Mouse (Mus musculus) erythroblast, embryonic 14.5 days (primary cell): ENCODE measurements at regions not wholly inside any gene's neighbourhood (a gene's known extent, or its start where the extent isn't known, plus 50 kb on each side); places are given as distances from the start of the nearest gene placed in this dataset.
"Not testable (repeated sequence)": the region's sequence is repeated elsewhere in the genome, so short reads cannot be mapped to it uniquely, and the experiment has no call there.

Experiments used
- H3K27me3 ChIP-seq: 2 replicates; pipeline ENCODE4 v1.6.1; 2012; ENCODE audit warnings: inconsistent platforms; ENCODE audit not compliant: control insufficient read depth
- H3K36me3 ChIP-seq: 2 replicates; pipeline ENCODE4 v1.6.1; 2012; ENCODE audit warnings: mild to moderate bottlenecking, inconsistent platforms; ENCODE audit not compliant: control insufficient read depth
- H3K4me1 ChIP-seq: 2 replicates; pipeline ENCODE4 v1.6.1; 2012; ENCODE audit warnings: inconsistent platforms; ENCODE audit not compliant: control insufficient read depth
- H3K4me3 ChIP-seq: replicated peaks from 2 replicates; pipeline ENCODE3; 2012; ENCODE audit warnings: moderate library complexity, mild to moderate bottlenecking, inconsistent platforms
- H3K9me3 ChIP-seq: 2 replicates; pipeline ENCODE4 v1.6.1; 2012; ENCODE audit warnings: low read length, inconsistent platforms, mixed read lengths; ENCODE audit not compliant: control insufficient read depth
- GATA1 ChIP-seq: IDR thresholded peaks from 2 replicates; pipeline ENCODE4 v1.6.1; 2012; ENCODE audit warnings: low read length, inconsistent platforms, mixed read lengths
- TAL1 ChIP-seq: IDR thresholded peaks from 3 replicates; pipeline ENCODE4 v1.6.1; 2012; ENCODE audit warnings: low read length, inconsistent platforms, mixed read lengths

- H3K9me3 ChIP-seq = no peaks in the 10 kb centered on the region
- no peaks in the 10 kb centered on the region for H3K36me3 ChIP-seq
- TF ChIP-seq GATA1 = no peak
- TF ChIP-seq TAL1 = no peak
- no peaks in the 10 kb centered on the region for H3K27me3 ChIP-seq
- H3K4me1 ChIP-seq = no peaks in the 10 kb centered on the region
- no peak overlapping the region for H3K4me3 ChIP-seq
Observed at GRCm38 (mm10) chr10:10205805-10206520, 266.2 kb downstream of the Adgb start.

- Histone ChIP-seq H3K4me3 (no peak overlapping the region), H3K9me3 (no peaks in the 10 kb centered on the region), H3K27me3 (no peaks in the 10 kb centered on the region), H3K4me1 (no peaks in the 10 kb centered on the region), H3K36me3 (no peaks in the 10 kb centered on the region)
- no peak for TF ChIP-seq TAL1
- TF ChIP-seq GATA1 = no peak
Observed at GRCm38 (mm10) chr10:10203982-10204381, 268.1 kb downstream of the Adgb start.

- Histone ChIP-seq H3K9me3 (no peaks in the 10 kb centered on the region), H3K4me3 (no peak overlapping the region), H3K36me3 (no peaks in the 10 kb centered on the region), H3K4me1 (peaks cover 3% of the 10 kb centered on the region), H3K27me3 (no peaks in the 10 kb centered on the region)
- TF ChIP-seq TAL1 (no peak), GATA1 (no peak)
Observed at GRCm38 (mm10) chr10:10190308-10190707, 281.8 kb downstream of the Adgb start.

GRCm38 (mm10) chr10:10188113-10188512, 284.0 kb downstream of the Adgb start:
- Histone ChIP-seq H3K36me3 (no peaks in the 10 kb centered on the region), H3K27me3 (no peaks in the 10 kb centered on the region), H3K4me1 (peaks cover 11% of the 10 kb centered on the region), H3K9me3 (no peaks in the 10 kb centered on the region), H3K4me3 (no peak overlapping the region)
- TF ChIP-seq TAL1 (no peak), GATA1 (no peak)

- Histone ChIP-seq H3K4me1 (peaks cover 11% of the 10 kb centered on the region), H3K27me3 (no peaks in the 10 kb centered on the region), H3K9me3 (no peaks in the 10 kb centered on the region), H3K36me3 (no peaks in the 10 kb centered on the region), H3K4me3 (no peak overlapping the region)
- TF ChIP-seq GATA1 (no peak), TAL1 (no peak)
Observed at GRCm38 (mm10) chr10:10186721-10187120, 285.4 kb downstream of the Adgb start.

- Histone ChIP-seq H3K4me1 (peaks cover 11% of the 10 kb centered on the region), H3K36me3 (no peaks in the 10 kb centered on the region), H3K27me3 (no peaks in the 10 kb centered on the region), H3K4me3 (no peak overlapping the region), H3K9me3 (no peaks in the 10 kb centered on the region)
- TF ChIP-seq TAL1 (no peak), GATA1 (no peak)
Observed at GRCm38 (mm10) chr10:10185298-10185883, 284.5 kb upstream of the Stxbp5 start.

GRCm38 (mm10) chr10:10184386-10184785, 283.5 kb upstream of the Stxbp5 start:
- H3K4me1 ChIP-seq = peaks cover 11% of the 10 kb centered on the region
- no peaks in the 10 kb centered on the region for H3K9me3 ChIP-seq
- peak overlapping the region; percentile 8 for H3K4me3 ChIP-seq

GRCm38 (mm10) chr10:10177037-10177436, 276.2 kb upstream of the Stxbp5 start:
- H3K9me3 ChIP-seq, H3K4me1 ChIP-seq, H3K27me3 ChIP-seq, H3K4me3 ChIP-seq, H3K36me3 ChIP-seq: not testable (repeated sequence)

More at GRCm38 (mm10) chr10:10184386-10184785, 283.5 kb upstream of the Stxbp5 start:
- no peak for TF ChIP-seq TAL1
- TF ChIP-seq GATA1 = no peak
- H3K36me3 ChIP-seq = no peaks in the 10 kb centered on the region
- no peaks in the 10 kb centered on the region for H3K27me3 ChIP-seq
